Mouse (Mus musculus) MEL (cell line): Measurements from ENCODE around the gene Pga5. TPM values are rescaled to one million over a fixed set of nuclear protein-coding genes. Genes with fewer than 3 reads are reported as not detected.

Experiments used
- DNase-seq: peaks from one replicate; pipeline ENCODE4 v3.0.0; 2011; ENCODE audit warnings: low read depth, low spot score
- H3K27ac ChIP-seq: 2 replicates; pipeline ENCODE4 v1.5.1; 2012; ENCODE audit warnings: low read depth, mild to moderate bottlenecking, control low read depth, low read length, moderate library complexity; ENCODE audit not compliant: control insufficient read depth
- H3K27me3 ChIP-seq, 2 experiments: fragments of 150-350 bp in 1 of 2; sonication (generic) in 1 of 2; 2 replicates each; pipeline ENCODE4 v1.6.1; 2012; ENCODE audit warnings: low read length in 2 of 2, mild to moderate bottlenecking in 2 of 2, improper control_type of control experiment in 1 of 2, moderate library complexity in 1 of 2; ENCODE audit not compliant: insufficient read depth in 2 of 2, control insufficient read depth in 1 of 2
- H3K36me3 ChIP-seq, 2 experiments: 2 replicates each; pipeline ENCODE4 v1.6.1; 2012 to 2014; ENCODE audit warnings: low read length in 2 of 2, improper control_type of control experiment in 1 of 2, inconsistent platforms in 1 of 2, mild to moderate bottlenecking in 1 of 2; ENCODE audit not compliant: insufficient read depth in 2 of 2, control insufficient read depth in 1 of 2
- H3K4me1 ChIP-seq, 2 experiments: fragments of 150-350 bp in 1 of 2; sonication (generic) in 1 of 2; 2 replicates each; pipeline ENCODE4 v1.6.1; 2012; ENCODE audit warnings: low read length in 2 of 2, improper control_type of control experiment in 1 of 2, mild to moderate bottlenecking in 1 of 2; ENCODE audit not compliant: insufficient read depth in 2 of 2, control insufficient read depth in 1 of 2
- H3K4me3 ChIP-seq, 2 experiments: fragments of 150-350 bp in 1 of 2; sonication (generic) in 1 of 2; 2 replicates each; pipeline ENCODE4 v1.5.1; 2012; ENCODE audit warnings: low read depth in 2 of 2, low read length in 2 of 2, mild to moderate bottlenecking in 2 of 2, moderate library complexity in 2 of 2, control low read depth in 1 of 2, improper control_type of control experiment in 1 of 2; ENCODE audit not compliant: control insufficient read depth in 1 of 2, insufficient read depth in 1 of 2
- H3K79me2 ChIP-seq: 2 replicates; pipeline ENCODE4 v1.6.1; 2012; ENCODE audit warnings: mild to moderate bottlenecking, low read length, moderate library complexity; ENCODE audit not compliant: control insufficient read depth, poor library complexity, insufficient read depth
- H3K9ac ChIP-seq: 2 replicates; pipeline ENCODE4 v1.6.1; 2012; ENCODE audit warnings: low read depth, mild to moderate bottlenecking, control low read depth, low read length, moderate library complexity; ENCODE audit not compliant: control insufficient read depth, poor library complexity, severe bottlenecking
- H3K9me3 ChIP-seq: fragments of 150-350 bp; sonication (generic); replicated peaks from 2 replicates; pipeline ENCODE4 v1.6.1; 2012; ENCODE audit warnings: mild to moderate bottlenecking, low read length, improper control_type of control experiment, moderate library complexity; ENCODE audit not compliant: insufficient read depth
- ELF1 ChIP-seq: IDR thresholded peaks from 2 replicates; pipeline ENCODE4 v1.6.1; 2014; ENCODE audit warnings: low read depth, mild to moderate bottlenecking, inconsistent platforms, low read length, improper control_type of control experiment, moderate library complexity
- JUND ChIP-seq: IDR thresholded peaks from 2 replicates; pipeline ENCODE4 v1.6.1; 2011; ENCODE audit warnings: low read depth, mild to moderate bottlenecking, improper control_type of control experiment, low read length
- KAT2A ChIP-seq: conservative IDR thresholded peaks from 2 replicates; pipeline ENCODE4 v1.6.1; 2012; ENCODE audit warnings: low read depth, low read length, improper control_type of control experiment, inconsistent platforms
- MAFK ChIP-seq: IDR thresholded peaks from 2 replicates; pipeline ENCODE4 v1.6.1; 2011; ENCODE audit warnings: low read depth, mild to moderate bottlenecking, low read length, improper control_type of control experiment, borderline replicate concordance
- MAX ChIP-seq: IDR thresholded peaks from 2 replicates; pipeline ENCODE4 v1.6.1; 2011; ENCODE audit warnings: low read length, improper control_type of control experiment
- MEF2A ChIP-seq: IDR thresholded peaks from 2 replicates; pipeline ENCODE4 v1.6.1; 2014; ENCODE audit warnings: low read depth, mild to moderate bottlenecking, inconsistent platforms, low read length, improper control_type of control experiment; ENCODE audit not compliant: poor library complexity, insufficient replicate concordance, severe bottlenecking; ENCODE audit errors: extremely low read depth
- MYB ChIP-seq: IDR thresholded peaks from 2 replicates; pipeline ENCODE4 v1.6.1; 2011; ENCODE audit warnings: mild to moderate bottlenecking, low read depth, low read length, improper control_type of control experiment
- MYC ChIP-seq: IDR thresholded peaks from 2 replicates; pipeline ENCODE4 v1.6.1; 2011; ENCODE audit warnings: low read depth, mild to moderate bottlenecking, low read length, improper control_type of control experiment, moderate library complexity
- NELFE ChIP-seq: IDR thresholded peaks from 2 replicates; pipeline ENCODE4 v1.6.1; 2011; ENCODE audit warnings: low read depth, low read length, improper control_type of control experiment
- NRF1 ChIP-seq: IDR thresholded peaks from 2 replicates; pipeline ENCODE4 v1.6.1; 2014; ENCODE audit warnings: low read depth, mild to moderate bottlenecking, inconsistent platforms, low read length, improper control_type of control experiment, moderate library complexity; ENCODE audit not compliant: poor library complexity, insufficient read depth, severe bottlenecking
- SIN3A ChIP-seq: IDR thresholded peaks from 2 replicates; pipeline ENCODE4 v1.6.1; 2012; ENCODE audit warnings: low read length, improper control_type of control experiment, inconsistent platforms
- TAL1 ChIP-seq: IDR thresholded peaks from 2 replicates; pipeline ENCODE4 v1.6.1; 2012; ENCODE audit warnings: mild to moderate bottlenecking, inconsistent platforms, low read length, moderate library complexity, mixed read lengths
- TBP ChIP-seq: IDR thresholded peaks from 2 replicates; pipeline ENCODE4 v1.8.0; 2011; ENCODE audit warnings: low read depth, low read length, improper control_type of control experiment
- TCF12 ChIP-seq: IDR thresholded peaks from 2 replicates; pipeline ENCODE4 v1.6.1; 2014; ENCODE audit warnings: low read depth, mild to moderate bottlenecking, inconsistent platforms, low read length, improper control_type of control experiment, moderate library complexity
- UBTF ChIP-seq: IDR thresholded peaks from 2 replicates; pipeline ENCODE4 v1.6.1; 2012; ENCODE audit warnings: low read depth, mild to moderate bottlenecking, inconsistent platforms, low read length, improper control_type of control experiment, moderate library complexity, borderline replicate concordance; ENCODE audit not compliant: insufficient read depth
- ZC3H11A ChIP-seq: IDR thresholded peaks from 2 replicates; pipeline ENCODE4 v1.6.1; 2012; ENCODE audit warnings: low read depth, mild to moderate bottlenecking, inconsistent platforms, low read length, improper control_type of control experiment
- ZNF384 ChIP-seq: IDR thresholded peaks from 2 replicates; pipeline ENCODE4 v1.6.1; 2012; ENCODE audit warnings: low read depth, mild to moderate bottlenecking, inconsistent platforms, low read length, improper control_type of control experiment
- polyA plus RNA-seq, 2 experiments: library from polyadenylated mRNA; stranded (reverse) in 1 of 2; unstranded in 1 of 2; fragments of >175 nt in 1 of 2; fragments of >200 nt in 1 of 2; gene quantifications; 2 replicates each; pipeline versions ENCODE4 v1.2.1 to v1.2.4; 2012; ENCODE audit warnings: low replicate concordance in 2 of 2, low read depth in 1 of 2; ENCODE audit not compliant: insufficient read length in 2 of 2, insufficient read depth in 1 of 2, missing spikeins in 1 of 2
- total RNA-seq: library from RNA; depleted of rRNA; stranded (reverse); fragments of 300-350 nt; gene quantifications from 2 replicates; pipeline ENCODE4 v1.2.3, GENCODE M21; 2012

The Pga5 gene
- total and polyA plus RNA-seq, 3 experiments: not detected

GRCm38 (mm10) chr19:10695801-10696200 is 17.9 kb upstream of the Pga5 start (continued):
- no peak for TF ChIP-seq MEF2A

- Histone ChIP-seq H3K27ac (no peak overlapping the region), H3K79me2 (peaks cover 13% of the 10 kb centered on the region), H3K9ac (no peak overlapping the region), H3K27me3 (no peaks in the 10 kb centered on the region), H3K9me3 (no peaks in the 10 kb centered on the region), H3K4me3 (no peak overlapping the region), H3K36me3 (peaks cover 0 to 19% of the 10 kb centered on the region in 2 experiments; a peak in 2 of 4 replicates), H3K4me1 (peaks cover 5 to 23% of the 10 kb centered on the region in 2 experiments)
- peak; percentile 45 for DNase-seq
- TF ChIP-seq MYB (no peak), TAL1 (no peak), MAX (no peak), NELFE (no peak), TBP (no peak), TCF12 (no peak), ZNF384 (no peak), ELF1 (no peak), MAFK (no peak), NRF1 (no peak), ZC3H11A (no peak), UBTF (no peak), KAT2A (no peak)
These were observed 16.2 kb upstream of the Pga5 start for GRCm38 (mm10) chr19:10693926-10694682.

- no peak for DNase-seq
- Histone ChIP-seq H3K36me3 (peaks cover 0 to 20% of the 10 kb centered on the region in 2 experiments; a peak in 2 of 4 replicates), H3K27me3 (no peaks in the 10 kb centered on the region), H3K27ac (no peak overlapping the region), H3K4me3 (no peak overlapping the region), H3K9ac (no peak overlapping the region), H3K4me1 (peaks cover 5 to 26% of the 10 kb centered on the region in 2 experiments), H3K9me3 (no peaks in the 10 kb centered on the region), H3K79me2 (peaks cover 20% of the 10 kb centered on the region)
- 0 out of 2 replicates have a peak, but pooled peaks have one; percentile 4 for TF ChIP-seq SIN3A
- TF ChIP-seq MYC: no peak
- TF ChIP-seq JUND: no peak
- TF ChIP-seq TCF12: no peak
These were observed 14.5 kb upstream of the Pga5 start for GRCm38 (mm10) chr19:10692361-10692760.
